Mouse (Mus musculus) heart, adult 18-20 months (tissue): ENCODE measurements around the gene Atp8a1. TPM values are rescaled to one million over a fixed set of nuclear protein-coding genes. Genes with fewer than 3 reads are reported as not detected.

Source experiments
- DNase-seq, 2 experiments: peaks; one replicate each; pipeline ENCODE4 v3.0.0; 2021 to 2022; ENCODE audit warnings: mixed read lengths in 1 of 2
- total RNA-seq, 2 experiments: library from RNA; stranded (reverse); gene quantifications; 2 replicates each; pipeline ENCODE4 v1.2.3; 2021

Atp8a1 gene
- total RNA-seq, 2 experiments from 2014 or later: 26.9 to 30.1 TPM

- DNase-seq: no peak
These were observed 168.4 kb downstream of the Atp8a1 start for GRCm38 (mm10) chr5:67678819-67679218.

GRCm38 (mm10) chr5:67673008-67673407 lies 174.2 kb downstream of the Atp8a1 start:
- no peak for DNase-seq

GRCm38 (mm10) chr5:67670158-67670557 lies 177.1 kb downstream of the Atp8a1 start:
- peak in 1 of 2 experiments; percentile 15 for DNase-seq

- peak; percentile 50 to 64 for DNase-seq
These were observed 177.8 kb downstream of the Atp8a1 start for GRCm38 (mm10) chr5:67669436-67669896.

GRCm38 (mm10) chr5:67662715-67663114 lies 184.5 kb downstream of the Atp8a1 start:
- no peak for DNase-seq

GRCm38 (mm10) chr5:67659864-67660263 lies 187.4 kb downstream of the Atp8a1 start:
- no peak for DNase-seq

- DNase-seq: no peak
These were observed 190.4 kb downstream of the Atp8a1 start for GRCm38 (mm10) chr5:67656821-67657259.

GRCm38 (mm10) chr5:67655696-67656519 lies 191.3 kb downstream of the Atp8a1 start:
- DNase-seq: no peak

GRCm38 (mm10) chr5:67654572-67654971 lies 192.7 kb downstream of the Atp8a1 start:
- no peak for DNase-seq

- no peak for DNase-seq
These were observed 193.7 kb downstream of the Atp8a1 start for GRCm38 (mm10) chr5:67653543-67653942.

GRCm38 (mm10) chr5:67652468-67652867 lies 194.8 kb downstream of the Atp8a1 start:
- DNase-seq: no peak

GRCm38 (mm10) chr5:67650021-67650420 lies 197.2 kb downstream of the Atp8a1 start:
- no peak for DNase-seq

GRCm38 (mm10) chr5:67649156-67649555 lies 198.1 kb downstream of the Atp8a1 start:
- no peak for DNase-seq

- no peak for DNase-seq
These were observed 199.7 kb downstream of the Atp8a1 start for GRCm38 (mm10) chr5:67647568-67647967.

GRCm38 (mm10) chr5:67646756-67647529 lies 200.3 kb downstream of the Atp8a1 start:
- no peak for DNase-seq

GRCm38 (mm10) chr5:67643537-67644255 lies 203.5 kb downstream of the Atp8a1 start:
- no peak for DNase-seq

GRCm38 (mm10) chr5:67641406-67642120 lies 205.7 kb downstream of the Atp8a1 start:
- DNase-seq: no peak

GRCm38 (mm10) chr5:67640596-67641312 lies 206.5 kb downstream of the Atp8a1 start:
- no peak for DNase-seq

GRCm38 (mm10) chr5:67634339-67634738 lies 212.9 kb downstream of the Atp8a1 start:
- no peak for DNase-seq

GRCm38 (mm10) chr5:67633831-67634268 lies 213.4 kb downstream of the Atp8a1 start:
- DNase-seq: no peak
